Comparison of ENCODE assay signal across 8 mouse cellular contexts in the genomic region with DNA sequence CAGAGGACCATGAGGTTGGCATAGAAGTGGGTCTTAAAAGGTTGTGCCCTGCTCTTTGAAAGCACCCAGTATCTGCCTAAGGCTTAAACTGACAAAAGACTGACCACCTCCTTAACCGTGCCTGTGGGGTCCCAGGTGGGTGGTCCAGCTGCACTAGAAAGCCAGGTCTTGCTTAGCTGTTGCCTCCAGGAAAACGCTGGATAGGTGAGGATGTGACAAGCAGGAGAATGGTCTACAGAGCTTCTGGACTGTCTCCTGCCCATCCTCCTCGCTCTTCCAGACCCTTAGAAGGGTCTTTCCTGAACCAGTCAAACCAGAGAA. TPM values are rescaled to one million over a fixed set of nuclear protein-coding genes. Genes with fewer than 3 reads are reported as not detected.
DNase-seq lines count a peak whose midpoint lies in the region; ATAC-seq and TF ChIP-seq lines count a peak whose summit lies in the region.

No protein-coding gene starts in this region.

- TF ChIP-seq CTCF in bone marrow, adult 2 months (IDR thresholded peaks at IDR 0.05; ENCODE audit: control insufficient read depth, insufficient read depth, low read length), result no peak

- peaks cover 50% of the 10 kb centered on the region for H3K4me1 ChIP-seq in heart, embryonic 13.5 days
- peaks cover 7% of the 10 kb centered on the region for H3K4me1 ChIP-seq in bone marrow, adult 2 months (ENCODE audit: control insufficient read depth, insufficient read depth, low read length)
- H3K4me1 ChIP-seq in hindbrain, embryonic 13.5 days (replicated peaks), result peaks cover 43% of the 10 kb centered on the region
- H3K4me1 ChIP-seq in midbrain, embryonic 15.5 days, result peaks cover 36% of the 10 kb centered on the region

- H3K9me3 ChIP-seq in heart, embryonic 13.5 days, result no peaks in the 10 kb centered on the region
- no peaks in the 10 kb centered on the region for H3K9me3 ChIP-seq in hindbrain, embryonic 13.5 days
- no peaks in the 10 kb centered on the region for H3K9me3 ChIP-seq in midbrain, embryonic 15.5 days

- DNase-seq in heart, adult 9 months (ENCODE audit: low spot score in 2 of 2), result no peak
- DNase-seq in cerebellum, adult 9-11 months, result no peak
- no peak for DNase-seq in left cerebral cortex, postnatal 14 days (ENCODE audit: low spot score in 2 of 2)

- peak overlapping the region; percentile 95; the same call in 1 of the 2 replicates for H3K27ac ChIP-seq in heart, embryonic 13.5 days (replicated peaks)
- H3K27ac ChIP-seq in bone marrow, adult 2 months (ENCODE audit: control insufficient read depth, insufficient read depth, low read depth, low read length, poor library complexity), result peak overlapping the region; percentile 92
- peak overlapping the region; percentile 86 for H3K27ac ChIP-seq in hindbrain, embryonic 13.5 days
- peak overlapping the region; percentile 45; the same call in 1 of the 2 replicates for H3K27ac ChIP-seq in midbrain, embryonic 15.5 days

- WGBS in heart, embryonic 13.5 days, result 31% methylated on average over 3 of the region's 3 CpGs
- 49% methylated on average over 3 of the region's 3 CpGs for WGBS in bone marrow, adult 2 months
- 19% methylated on average over 3 of the region's 3 CpGs for WGBS in hindbrain, embryonic 13.5 days
- 24% methylated on average over 3 of the region's 3 CpGs for WGBS in midbrain, embryonic 15.5 days

- H3K9ac ChIP-seq in heart, embryonic 13.5 days, result peak overlapping the region; percentile 92
- peak overlapping the region; percentile 83 for H3K9ac ChIP-seq in hindbrain, embryonic 13.5 days
- peak overlapping the region; percentile 55 for H3K9ac ChIP-seq in midbrain, embryonic 15.5 days

- no peak for TF ChIP-seq POLR2A in bone marrow, adult 2 months (IDR thresholded peaks at IDR 0.05; ENCODE audit: borderline replicate concordance, control insufficient read depth, low read depth, low read length)

- ATAC-seq in heart, embryonic 13.5 days (ENCODE audit: extremely low read depth, insufficient number of reproducible peaks, low FRiP score, low TSS enrichment), result no peak
- ATAC-seq in hindbrain, embryonic 13.5 days (ENCODE audit: low FRiP score), result no peak
- ATAC-seq in midbrain, embryonic 15.5 days (replicated peaks), result no peak
- ATAC-seq in cerebellum, adult (ENCODE audit: insufficient number of reproducible peaks, low FRiP score, low TSS enrichment), result no peak

- peaks cover 4% of the 10 kb centered on the region; the same call in 1 of the 2 replicates for H3K27me3 ChIP-seq in heart, embryonic 13.5 days (replicated peaks)
- no peaks in the 10 kb centered on the region for H3K27me3 ChIP-seq in hindbrain, embryonic 13.5 days
- H3K27me3 ChIP-seq in midbrain, embryonic 15.5 days (replicated peaks), result no peaks in the 10 kb centered on the region

- peaks cover 34% of the 10 kb centered on the region for H3K36me3 ChIP-seq in heart, embryonic 13.5 days
- peaks cover 8% of the 10 kb centered on the region for H3K36me3 ChIP-seq in hindbrain, embryonic 13.5 days
- H3K36me3 ChIP-seq in midbrain, embryonic 15.5 days (replicated peaks), result no peaks in the 10 kb centered on the region

- intact Hi-C loops in left cerebral cortex, postnatal 14 days (cut with DNase I), result loop anchor here (2.0 to 10.0 kb wide), 2 partner anchors 75 to 227 kb away; a partner anchor contains a TSS

- peak overlapping the region; percentile 95 for H3K4me2 ChIP-seq in heart, embryonic 13.5 days
- H3K4me2 ChIP-seq in hindbrain, embryonic 13.5 days, result peak overlapping the region; percentile 82
- peak overlapping the region; percentile 69 for H3K4me2 ChIP-seq in midbrain, embryonic 15.5 days

- H3K4me3 ChIP-seq in heart, embryonic 13.5 days, result peak overlapping the region; percentile 73
- H3K4me3 ChIP-seq in bone marrow, adult 2 months (replicated peaks; ENCODE audit: control insufficient read depth, low read depth, low read length), result peak overlapping the region; percentile 93
- peak overlapping the region; percentile 65 for H3K4me3 ChIP-seq in hindbrain, embryonic 13.5 days
- peak overlapping the region; percentile 58 for H3K4me3 ChIP-seq in midbrain, embryonic 15.5 days

RNA-seq across cellular contexts. Expression of a gene that starts 0.5 kb away (rescaled TPM):
- polyA plus RNA-seq in heart, embryonic 13.5 days (2015; fragmentation: Nextera tagmentation; extraction: Ambion mirVana), result 1.3 and 1.5 TPM in 2 replicates
- polyA plus RNA-seq in bone marrow, adult 2 months (2011; ENCODE audit: insufficient read depth, insufficient read length, low replicate concordance, missing spikeins), result 9.8 and 12.5 TPM in 2 replicates
- polyA plus RNA-seq in hindbrain, embryonic 13.5 days (2015; fragmentation: Nextera tagmentation; extraction: Ambion mirVana), result 8.7 and 9.9 TPM in 2 replicates
- polyA plus RNA-seq in midbrain, embryonic 15.5 days (2015; fragmentation: Nextera tagmentation; extraction: Ambion mirVana), result 10.6 and 11.3 TPM in 2 replicates
- 10 to 100 TPM; 13.4 to 14.0 TPM for total RNA-seq in left cerebral cortex, postnatal 14 days (2021)

RNA-seq across cellular contexts. Expression of a gene that starts 0.8 kb away (rescaled TPM):
- polyA plus RNA-seq in heart, embryonic 13.5 days (2015; fragmentation: Nextera tagmentation; extraction: Ambion mirVana), result 36.6 and 41.2 TPM in 2 replicates
- polyA plus RNA-seq in bone marrow, adult 2 months (2011; ENCODE audit: insufficient read depth, insufficient read length, low replicate concordance, missing spikeins), result 179 and 183 TPM in 2 replicates
- polyA plus RNA-seq in hindbrain, embryonic 13.5 days (2015; fragmentation: Nextera tagmentation; extraction: Ambion mirVana), result 34.1 and 41.8 TPM in 2 replicates
- polyA plus RNA-seq in midbrain, embryonic 15.5 days (2015; fragmentation: Nextera tagmentation; extraction: Ambion mirVana), result 23.9 and 27.0 TPM in 2 replicates
- 10 to 100 TPM; 11.9 to 15.4 TPM for total RNA-seq in left cerebral cortex, postnatal 14 days (2021)

RNA-seq across cellular contexts. Expression of a gene that starts 7.7 kb away (rescaled TPM):
- 6.8 and 7.0 TPM in 2 replicates for polyA plus RNA-seq in heart, embryonic 13.5 days (2015; fragmentation: Nextera tagmentation; extraction: Ambion mirVana)
- 22.6 and 28.5 TPM in 2 replicates for polyA plus RNA-seq in bone marrow, adult 2 months (2011; ENCODE audit: insufficient read depth, insufficient read length, low replicate concordance, missing spikeins)
- polyA plus RNA-seq in hindbrain, embryonic 13.5 days (2015; fragmentation: Nextera tagmentation; extraction: Ambion mirVana), result 13.3 and 13.4 TPM in 2 replicates
- polyA plus RNA-seq in midbrain, embryonic 15.5 days (2015; fragmentation: Nextera tagmentation; extraction: Ambion mirVana), result 16.0 and 16.4 TPM in 2 replicates
- 10 to 100 TPM; 89.7 to 97.4 TPM for total RNA-seq in left cerebral cortex, postnatal 14 days (2021)

RNA-seq across cellular contexts. Expression of a gene that starts 19.3 kb away (rescaled TPM):
- 32.0 and 35.2 TPM in 2 replicates for polyA plus RNA-seq in heart, embryonic 13.5 days (2015; fragmentation: Nextera tagmentation; extraction: Ambion mirVana)
- polyA plus RNA-seq in bone marrow, adult 2 months (2011; ENCODE audit: insufficient read depth, insufficient read length, low replicate concordance, missing spikeins), result 12.1 and 14.5 TPM in 2 replicates
- polyA plus RNA-seq in hindbrain, embryonic 13.5 days (2015; fragmentation: Nextera tagmentation; extraction: Ambion mirVana), result 31.0 and 35.8 TPM in 2 replicates
- polyA plus RNA-seq in midbrain, embryonic 15.5 days (2015; fragmentation: Nextera tagmentation; extraction: Ambion mirVana), result 36.5 and 37.5 TPM in 2 replicates
- total RNA-seq in left cerebral cortex, postnatal 14 days (2021), result 10 to 100 TPM; 23.9 to 26.3 TPM

RNA-seq across cellular contexts. Expression of a gene that starts 27.7 kb away (rescaled TPM):
- polyA plus RNA-seq in heart, embryonic 13.5 days (2015; fragmentation: Nextera tagmentation; extraction: Ambion mirVana), result 69.0 and 71.4 TPM in 2 replicates
- 46.9 and 57.6 TPM in 2 replicates for polyA plus RNA-seq in bone marrow, adult 2 months (2011; ENCODE audit: insufficient read depth, insufficient read length, low replicate concordance, missing spikeins)
- 94.3 and 94.6 TPM in 2 replicates for polyA plus RNA-seq in hindbrain, embryonic 13.5 days (2015; fragmentation: Nextera tagmentation; extraction: Ambion mirVana)
- 71.2 and 81.5 TPM in 2 replicates for polyA plus RNA-seq in midbrain, embryonic 15.5 days (2015; fragmentation: Nextera tagmentation; extraction: Ambion mirVana)
- 10 to 100 TPM; 74.6 to 83.3 TPM for total RNA-seq in left cerebral cortex, postnatal 14 days (2021)

Comparison
In these comparisons a context has a peak if more than half of its experiments do, and no peak if none do; other contexts are left out.
1. H3K27ac ChIP-seq: peak in every context shown above with its lines; median percentile 95 in heart, embryonic 13.5 days; 92 in bone marrow, adult 2 months; 86 in hindbrain, embryonic 13.5 days; 45 in midbrain, embryonic 15.5 days.